Mouse (Mus musculus): ENCODE measurements around the gene Gapvd1.

DNA sequence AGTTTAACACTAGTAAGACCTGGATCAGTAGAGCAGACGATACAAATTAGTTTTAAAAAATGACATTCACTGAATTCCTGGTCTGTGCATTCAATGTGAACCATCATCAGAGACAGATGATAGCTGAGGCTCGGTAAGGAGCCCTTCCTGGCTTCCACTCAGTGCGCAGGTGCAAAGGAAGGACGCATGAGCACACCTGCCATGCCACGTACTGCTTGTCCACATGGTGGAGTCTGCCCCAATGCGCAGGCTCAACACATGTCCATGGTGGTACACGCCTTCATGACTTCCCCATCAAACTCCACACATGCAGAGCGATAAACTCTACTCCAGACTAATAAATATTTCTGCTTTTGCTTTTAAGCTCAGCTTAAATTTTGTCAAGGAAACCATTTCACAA, 78.0 kb downstream of the Gapvd1 start:
- TF ChIP-seq POLR2A (IDR thresholded peaks at IDR 0.05; ENCODE audit: insufficient read depth, low read depth, low read length) (no peak), CTCF (IDR thresholded peaks at IDR 0.05) (no peak), EP300 (IDR thresholded peaks at IDR 0.05; ENCODE audit: insufficient read depth, low read depth, low read length) (no peak)

All from heart, adult 2 months (tissue).